Mouse (Mus musculus) embryonic facial prominence, embryonic 12.5 days (tissue): ENCODE data around the gene Myh15. TPM values are rescaled to one million over a fixed set of nuclear protein-coding genes. Genes with fewer than 3 reads are reported as not detected.
"Not testable (repeated sequence)": the region's sequence is repeated elsewhere in the genome, so short reads cannot be mapped to it uniquely, and the experiment has no call there.

Experiments used
- ATAC-seq: fragments of 200-750 bp; cut with Nextera tagmentation; 2 replicates; pipeline ENCODE4 v1.8.0; 2017; ENCODE audit not compliant: insufficient number of reproducible peaks, insufficient read depth, low FRiP score, low TSS enrichment
- H3K27ac ChIP-seq: fragments of 300-500 bp; sonication (generic); 2 replicates; pipeline ENCODE4 v1.5.1; 2016; ENCODE audit warnings: mild to moderate bottlenecking
- H3K27me3 ChIP-seq: fragments of 300-500 bp; sonication (generic); 2 replicates; pipeline ENCODE4 v1.6.1; 2016; ENCODE audit warnings: mild to moderate bottlenecking, moderate library complexity
- H3K36me3 ChIP-seq: fragments of 300-500 bp; sonication (generic); 2 replicates; pipeline ENCODE4 v1.6.1; 2016; ENCODE audit warnings: mild to moderate bottlenecking
- H3K4me1 ChIP-seq: fragments of 300-500 bp; sonication (generic); 2 replicates; pipeline ENCODE4 v1.6.1; 2016
- H3K4me2 ChIP-seq: fragments of 300-500 bp; sonication (generic); replicated peaks from 2 replicates; pipeline ENCODE4 v1.6.1; 2016; ENCODE audit warnings: mild to moderate bottlenecking, moderate library complexity
- H3K4me3 ChIP-seq: fragments of 300-500 bp; sonication (generic); 2 replicates; pipeline ENCODE4 v1.5.1; 2016; ENCODE audit warnings: mild to moderate bottlenecking
- H3K9ac ChIP-seq: fragments of 300-500 bp; sonication (generic); 2 replicates; pipeline ENCODE4 v1.6.1; 2016; ENCODE audit warnings: mild to moderate bottlenecking, moderate library complexity
- H3K9me3 ChIP-seq: fragments of 300-500 bp; sonication (generic); 2 replicates; pipeline ENCODE4 v1.6.1; 2016; ENCODE audit warnings: mild to moderate bottlenecking, moderate library complexity
- WGBS: fragments of 180-500 bp; shearing (Covaris S2); methylation state at CpG from one replicate; pipeline ENCODE4 v1.1.7; 2016; 5-methylcytosine and 5-hydroxymethylcytosine counted together
- polyA plus RNA-seq: library from polyadenylated mRNA; unstranded; fragments of >200 nt; fragmentation: Nextera tagmentation; extraction: Ambion mirVana; gene quantifications from 2 replicates; pipeline ENCODE4 v1.2.1, GENCODE M21; 2016

The Myh15 gene
- polyA plus RNA-seq, 1 experiment from 2014 or later, result 0.03 TPM

DNA sequence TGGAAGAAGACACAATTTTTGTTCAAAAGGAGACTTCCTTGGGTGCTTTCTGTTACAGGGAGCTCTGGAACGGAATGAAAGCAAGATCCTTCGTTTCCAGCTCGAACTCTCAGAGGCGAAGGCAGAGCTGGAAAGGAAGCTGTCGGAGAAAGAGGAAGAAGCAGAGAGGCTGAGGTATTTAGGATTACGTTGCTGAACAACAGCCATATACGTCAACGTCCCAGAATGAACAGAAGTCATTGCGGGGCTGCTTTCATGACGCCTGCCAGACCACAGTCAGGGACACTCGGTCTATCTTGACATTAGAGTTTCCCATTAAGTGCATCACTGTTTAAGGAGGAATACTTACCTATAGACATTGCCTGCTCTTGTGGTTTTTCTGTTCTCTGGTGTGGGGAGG is 108.4 kb downstream of the Myh15 start:
- no peak overlapping the region for H3K4me3 ChIP-seq
- 85% methylated on average over 11 of the region's 11 CpGs for WGBS
- no peaks in the 10 kb centered on the region for H3K36me3 ChIP-seq
- H3K4me2 ChIP-seq, result no peak overlapping the region
- no peak overlapping the region for H3K9ac ChIP-seq
- H3K4me1 ChIP-seq, result no peaks in the 10 kb centered on the region
- no peaks in the 10 kb centered on the region for H3K27me3 ChIP-seq
- ATAC-seq, result no peak
- H3K27ac ChIP-seq, result no peak overlapping the region
- no peaks in the 10 kb centered on the region for H3K9me3 ChIP-seq

GRCm38 (mm10) chr16:49167325-49167724 is 110.0 kb downstream of the Myh15 start:
- Histone ChIP-seq H3K9ac (no peak overlapping the region), H3K4me1 (no peaks in the 10 kb centered on the region), H3K4me3 (no peak overlapping the region), H3K4me2 (no peak overlapping the region), H3K27me3 (no peaks in the 10 kb centered on the region), H3K27ac (no peak overlapping the region), H3K9me3 (no peaks in the 10 kb centered on the region), H3K36me3 (no peaks in the 10 kb centered on the region)
- no peak for ATAC-seq
- 93% methylated on average over 12 of the region's 12 CpGs for WGBS

DNA sequence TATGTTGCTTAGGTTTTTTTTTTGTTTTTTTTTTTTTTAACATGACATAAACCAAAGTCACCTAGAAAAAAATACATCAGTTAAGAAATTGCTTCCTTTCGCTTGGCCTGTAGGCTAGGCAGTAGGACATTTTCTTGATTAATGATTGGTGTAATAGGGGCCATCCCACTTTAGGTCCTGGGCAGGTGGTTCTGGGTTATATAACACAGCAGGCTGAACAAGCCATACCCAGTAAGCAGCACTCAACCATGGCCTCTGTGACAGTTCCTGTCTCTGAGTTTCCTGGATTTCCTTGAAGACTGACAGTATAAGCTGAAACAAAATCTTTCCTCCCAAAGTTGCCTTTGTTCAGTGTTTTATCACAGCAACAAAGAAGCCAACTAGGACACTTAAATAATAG is 117.8 kb downstream of the Myh15 start:
- Histone ChIP-seq H3K9ac (no peak overlapping the region), H3K27ac (no peak overlapping the region), H3K9me3 (no peaks in the 10 kb centered on the region), H3K4me3 (no peak overlapping the region), H3K36me3 (no peaks in the 10 kb centered on the region), H3K4me1 (no peaks in the 10 kb centered on the region), H3K4me2 (no peak overlapping the region), H3K27me3 (no peaks in the 10 kb centered on the region)
- 91% methylated on average over 1 of the region's 1 CpGs for WGBS
- ATAC-seq, result no peak

DNA sequence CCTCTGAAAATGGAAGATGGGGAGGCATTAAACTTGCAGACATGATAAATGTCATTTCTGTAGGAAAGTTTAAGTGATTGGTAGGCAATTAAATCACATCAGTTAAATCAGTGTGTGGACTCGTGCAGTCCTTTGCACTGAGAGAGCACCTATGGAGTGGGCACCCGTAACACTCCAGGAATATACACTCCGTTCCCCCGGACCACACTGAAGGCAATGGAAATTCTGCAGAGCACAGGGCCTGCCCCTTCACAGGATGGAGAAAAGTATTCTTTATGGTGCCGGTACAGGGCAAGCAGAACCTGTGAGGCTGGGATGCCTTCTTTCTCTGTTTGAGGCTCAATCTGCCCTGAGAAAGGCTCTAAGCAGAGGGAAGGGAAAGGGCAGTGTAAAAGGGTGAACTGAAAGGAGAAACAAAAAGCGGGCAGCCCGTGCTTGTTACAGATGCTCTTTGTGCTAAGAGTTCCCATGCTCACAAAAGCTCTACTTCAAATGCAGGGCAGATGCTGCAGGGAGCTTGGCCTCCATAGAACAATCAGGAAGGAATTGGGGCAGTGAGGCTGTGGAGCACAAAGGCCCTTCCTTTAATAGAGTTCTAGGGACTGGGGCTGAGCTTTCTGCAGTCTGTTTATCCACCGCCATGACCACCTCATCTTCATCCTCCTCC is 118.6 kb downstream of the Myh15 start:
- Histone ChIP-seq H3K4me1 (no peaks in the 10 kb centered on the region), H3K9me3 (no peaks in the 10 kb centered on the region), H3K27me3 (no peaks in the 10 kb centered on the region), H3K27ac (no peak overlapping the region), H3K36me3 (no peaks in the 10 kb centered on the region), H3K4me2 (no peak overlapping the region), H3K9ac (no peak overlapping the region), H3K4me3 (no peak overlapping the region)
- 77% methylated on average over 8 of the region's 8 CpGs for WGBS
- ATAC-seq, result no peak

DNA sequence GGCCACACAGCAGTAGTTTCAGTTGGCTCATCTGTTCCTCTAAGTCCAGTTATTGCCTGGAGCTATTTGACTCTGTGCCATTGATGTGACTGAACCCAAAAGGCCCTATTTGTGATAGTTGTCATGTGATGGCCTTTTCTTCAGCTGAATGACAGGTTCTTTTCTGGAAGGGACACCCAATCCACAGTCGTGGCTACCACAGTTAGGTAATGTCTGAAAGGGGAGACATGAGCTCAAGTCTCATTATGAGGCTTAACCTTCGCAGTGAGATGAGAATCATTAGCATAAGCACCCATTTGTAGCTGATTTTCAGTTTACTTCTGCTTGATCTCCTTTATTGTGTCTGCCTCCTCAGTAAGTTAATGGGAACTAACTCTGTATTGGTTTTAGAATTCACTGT is 136.2 kb downstream of the Myh15 start:
- Histone ChIP-seq H3K27ac (no peak overlapping the region), H3K4me2 (no peak overlapping the region), H3K9ac (no peak overlapping the region), H3K27me3 (no peaks in the 10 kb centered on the region), H3K4me3 (no peak overlapping the region), H3K9me3 (no peaks in the 10 kb centered on the region), H3K36me3 (no peaks in the 10 kb centered on the region), H3K4me1 (no peaks in the 10 kb centered on the region)
- ATAC-seq, result no peak
- 56% methylated on average over 2 of the region's 2 CpGs for WGBS

GRCm38 (mm10) chr16:49193986-49194385 is 136.7 kb downstream of the Myh15 start:
- H3K27me3 ChIP-seq, result no peaks in the 10 kb centered on the region
- H3K9ac ChIP-seq, result no peak overlapping the region
- no peak overlapping the region for H3K4me2 ChIP-seq
- H3K27ac ChIP-seq, result no peak overlapping the region
- H3K36me3 ChIP-seq, result no peaks in the 10 kb centered on the region
- ATAC-seq, result no peak
- no peaks in the 10 kb centered on the region for H3K9me3 ChIP-seq
- no peaks in the 10 kb centered on the region for H3K4me1 ChIP-seq
- H3K4me3 ChIP-seq, result no peak overlapping the region
- 85% methylated on average over 2 of the region's 2 CpGs for WGBS

DNA sequence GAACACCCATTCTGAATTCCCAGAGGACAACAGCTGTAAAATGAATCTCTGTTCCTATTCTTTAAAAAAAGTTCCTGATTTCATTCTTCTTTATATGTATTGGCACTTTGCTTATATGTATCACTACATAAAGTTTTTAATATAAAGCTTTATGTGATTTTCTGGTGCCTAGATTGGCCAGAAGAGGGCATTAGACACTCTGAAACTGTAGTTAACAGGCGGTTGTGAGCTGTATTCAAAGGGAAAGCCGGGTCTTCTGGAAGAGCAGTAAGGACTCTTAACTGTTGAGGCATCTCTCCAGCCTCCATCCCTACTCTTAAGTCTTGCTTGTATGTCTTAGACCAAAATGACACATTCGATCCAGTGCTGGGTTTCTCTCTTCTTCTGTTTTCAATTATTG is 139.0 kb downstream of the Myh15 start:
- H3K4me1 ChIP-seq, result no peaks in the 10 kb centered on the region
- no peak overlapping the region for H3K27ac ChIP-seq
- H3K4me2 ChIP-seq, result no peak overlapping the region
- no peak overlapping the region for H3K9ac ChIP-seq
- H3K4me3 ChIP-seq, result no peak overlapping the region
- no peaks in the 10 kb centered on the region for H3K36me3 ChIP-seq
- 34% methylated on average over 3 of the region's 3 CpGs for WGBS
- H3K27me3 ChIP-seq, result no peaks in the 10 kb centered on the region
- H3K9me3 ChIP-seq, result no peaks in the 10 kb centered on the region
- no peak for ATAC-seq

DNA sequence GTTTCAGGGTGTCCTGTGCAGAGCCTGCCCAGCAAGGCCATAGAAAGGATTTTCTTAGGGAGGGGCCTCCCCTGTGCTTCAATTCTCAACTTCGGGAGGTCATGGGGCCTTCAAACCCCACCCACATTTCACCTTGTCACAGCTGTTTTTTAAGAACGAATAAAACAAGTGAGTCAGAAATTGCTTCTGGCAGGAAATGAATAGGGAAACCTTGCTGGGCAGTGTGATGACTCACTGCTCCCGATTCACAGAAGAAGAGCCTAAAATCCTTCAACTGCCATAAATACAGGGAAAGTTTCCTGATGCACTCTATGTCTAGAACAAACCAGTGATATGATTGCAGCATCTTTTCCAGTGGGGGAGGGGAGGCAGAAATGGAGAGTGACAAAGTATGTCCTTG is 140.7 kb downstream of the Myh15 start:
- no peak overlapping the region for H3K4me2 ChIP-seq
- no peaks in the 10 kb centered on the region for H3K4me1 ChIP-seq
- no peak overlapping the region for H3K27ac ChIP-seq
- no peaks in the 10 kb centered on the region for H3K36me3 ChIP-seq
- H3K27me3 ChIP-seq, result no peaks in the 10 kb centered on the region
- ATAC-seq, result no peak
- no peak overlapping the region for H3K9ac ChIP-seq
- no peaks in the 10 kb centered on the region for H3K9me3 ChIP-seq
- no peak overlapping the region for H3K4me3 ChIP-seq
- 48% methylated on average over 3 of the region's 3 CpGs for WGBS

DNA sequence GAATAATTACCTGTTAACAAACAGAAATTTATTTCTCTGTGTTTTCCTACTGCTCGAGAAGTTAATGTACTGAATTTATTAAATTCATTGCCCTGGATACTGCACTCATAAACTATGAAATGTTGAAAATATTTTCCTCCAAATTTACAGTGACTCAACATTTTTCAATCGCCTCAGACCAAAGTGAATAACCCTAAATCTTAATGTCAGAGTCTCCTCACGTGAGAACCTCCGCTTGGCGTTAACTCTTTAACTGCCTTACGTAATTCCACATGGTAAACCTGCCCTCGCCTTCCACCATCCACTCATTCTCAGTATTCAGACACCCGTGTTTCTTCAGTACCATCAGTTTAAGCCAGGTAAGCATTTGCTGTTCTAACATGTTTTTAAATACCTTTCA is 166.4 kb downstream of the Myh15 start:
- no peak overlapping the region for H3K4me2 ChIP-seq
- H3K4me1 ChIP-seq, result no peaks in the 10 kb centered on the region
- ATAC-seq, result no peak
- H3K27me3 ChIP-seq, result no peaks in the 10 kb centered on the region
- no peak overlapping the region for H3K27ac ChIP-seq
- H3K9ac ChIP-seq, result no peak overlapping the region
- H3K36me3 ChIP-seq, result no peaks in the 10 kb centered on the region
- no peaks in the 10 kb centered on the region for H3K9me3 ChIP-seq
- no peak overlapping the region for H3K4me3 ChIP-seq
- WGBS, result 71% methylated on average over 8 of the region's 8 CpGs

- not testable (repeated sequence) for H3K4me3 ChIP-seq, ATAC-seq, H3K9ac ChIP-seq, H3K4me1 ChIP-seq, H3K4me2 ChIP-seq, H3K36me3 ChIP-seq, H3K27ac ChIP-seq, H3K27me3 ChIP-seq, H3K9me3 ChIP-seq
- 97% methylated on average over 1 of the region's 1 CpGs for WGBS
These were observed 186.2 kb downstream of the Myh15 start for GRCm38 (mm10) chr16:49243517-49243916.

Other genes with a start within 250 kb of the Myh15 start
- gene Retnlb, start 240.6 kb upstream of the Myh15 start, polyA plus RNA-seq, result not detected in 2 replicates
- gene Retnla, start 214.9 kb upstream of the Myh15 start, polyA plus RNA-seq, result not detected in 2 replicates
- 0.69 TPM in 1 of 2 replicates, not detected in the other for gene Retnlg, start 184.9 kb upstream of the Myh15 start, polyA plus RNA-seq
- gene Dzip3, start 63.3 kb upstream of the Myh15 start, polyA plus RNA-seq, result 40.6 and 44.5 TPM in 2 replicates
- 34.6 and 35.3 TPM in 2 replicates for gene Cip2a, start 63.3 kb upstream of the Myh15 start, polyA plus RNA-seq